Mouse (Mus musculus): Measurements from ENCODE around the gene Hsf4.

Gene Hsf4

DNA sequence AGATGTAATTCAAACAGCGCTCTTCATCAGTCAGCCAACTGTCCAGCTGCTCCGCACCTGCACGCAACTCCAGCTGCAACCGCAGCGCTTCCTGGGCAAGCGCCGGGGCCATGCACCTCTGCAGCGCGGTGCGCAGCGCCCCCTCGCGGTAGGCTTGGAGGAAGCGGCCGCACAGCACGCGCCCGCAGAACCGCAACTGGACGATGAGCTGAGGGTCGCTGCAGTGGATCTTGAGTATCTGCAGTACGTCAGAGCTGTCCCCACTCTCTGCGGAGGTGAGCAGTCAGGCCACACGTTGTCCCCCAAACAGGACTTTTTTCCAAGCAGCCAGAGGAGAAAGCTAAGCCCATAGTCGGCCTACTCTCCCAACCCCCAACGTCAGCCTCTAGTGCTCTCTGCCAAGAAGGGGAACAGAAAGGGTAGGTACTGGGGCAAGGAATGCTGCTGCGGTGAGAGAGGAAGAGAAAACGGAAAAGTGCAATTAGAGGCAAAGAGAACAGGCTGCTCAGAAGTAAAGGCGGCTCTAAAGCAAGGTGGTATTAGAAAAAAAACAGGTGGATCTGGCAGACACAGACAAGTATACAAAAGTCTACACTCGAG lies 9.8 kb upstream of the Hsf4 start:
- peak; percentile 60 to 78 for DNase-seq

- no peak for DNase-seq
Measured at GRCm38 (mm10) chr8:105260371-105261099, 9.1 kb upstream of the Hsf4 start.

DNA sequence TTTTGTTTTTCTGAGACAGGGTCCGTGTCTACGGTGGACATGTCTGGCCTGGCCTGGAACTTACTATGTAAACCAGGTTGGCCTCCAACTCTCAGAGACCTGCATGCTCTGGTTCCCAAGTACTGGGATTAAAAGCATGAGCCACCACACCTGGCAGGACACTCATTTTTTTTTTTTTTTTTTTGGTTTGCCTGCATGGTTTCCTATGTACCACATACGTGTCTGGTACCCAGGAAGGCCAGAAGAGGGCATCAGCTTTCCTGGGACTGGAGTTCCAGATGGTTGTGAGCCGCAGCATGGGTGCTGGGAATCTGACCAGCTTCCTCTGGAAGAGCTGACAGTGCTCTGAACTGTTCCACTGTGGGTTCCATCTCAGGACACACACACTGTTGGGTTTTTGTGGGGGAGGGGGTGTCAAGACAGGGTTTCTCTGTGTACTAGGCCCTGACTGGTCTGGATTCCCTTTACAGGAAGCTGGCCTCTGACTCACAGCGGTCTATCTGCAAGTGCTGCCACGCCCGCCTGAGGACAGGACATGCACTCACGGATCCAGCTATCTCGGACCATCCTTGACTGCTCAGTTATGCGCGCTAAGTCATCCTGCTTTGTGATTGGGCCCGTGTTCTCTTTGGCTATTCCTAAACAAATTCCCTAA lies 8.1 kb upstream of the Hsf4 start:
- no peak for DNase-seq

GRCm38 (mm10) chr8:105263244-105263912 lies 6.2 kb upstream of the Hsf4 start:
- no peak for DNase-seq

DNA sequence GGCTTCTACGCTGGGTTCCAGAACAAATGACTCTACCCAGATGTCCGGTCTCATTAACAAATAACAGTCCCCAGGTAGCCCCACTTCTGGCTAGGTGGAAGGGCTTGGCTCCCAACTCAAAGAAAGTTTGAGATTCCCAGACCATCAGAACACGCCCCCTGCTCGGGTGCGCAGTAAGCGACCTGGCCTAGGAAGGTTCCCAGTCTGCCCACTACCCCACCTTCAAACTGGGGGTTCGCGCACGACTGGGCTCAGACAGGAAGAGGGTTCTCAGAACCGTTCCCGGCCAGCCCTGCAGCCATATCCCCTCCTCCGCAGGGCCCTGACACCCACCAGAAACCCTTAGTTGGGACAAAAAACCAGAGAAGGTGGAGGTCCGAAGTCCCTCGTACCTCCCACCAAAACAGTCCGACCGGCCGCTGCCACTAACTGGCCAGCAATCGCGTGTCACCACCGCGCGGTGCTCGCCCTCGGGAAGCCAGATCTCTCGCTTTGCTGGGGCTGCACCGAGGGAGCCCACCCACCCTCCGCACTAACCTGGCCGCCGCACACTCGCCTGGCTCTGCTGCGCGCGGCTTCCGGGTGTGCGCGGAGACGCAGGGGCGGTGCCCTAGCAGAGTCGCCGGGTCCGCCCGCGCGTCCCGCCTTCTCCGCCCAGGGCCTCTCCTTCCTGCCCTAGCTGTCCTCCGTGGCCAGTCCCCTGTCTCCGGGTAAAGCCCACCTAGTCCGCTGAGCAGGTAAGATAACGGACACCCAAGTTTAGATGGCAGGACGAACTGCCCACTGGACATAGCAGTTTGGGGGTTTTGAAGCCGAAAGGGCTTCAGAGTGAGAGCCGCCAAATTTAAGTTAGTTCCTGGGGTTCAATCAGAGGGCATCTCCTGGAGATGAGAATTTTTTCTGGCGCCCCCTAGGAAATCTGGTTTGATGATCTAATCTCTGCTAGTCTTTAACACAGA lies 5.3 kb upstream of the Hsf4 start, which contains the start of the genes Tradd and Fbxl8:
TSS of gene Tradd (minus strand) at position 586 of the 959 bp plus-strand sequence.
TSS of gene Fbxl8 (plus strand) at position 625 of the 959 bp plus-strand sequence.
- DNase-seq, result peak; percentile 71 to 77

GRCm38 (mm10) chr8:105265128-105265527 lies 4.5 kb upstream of the Hsf4 start:
- DNase-seq, result peak in 1 of 2 experiments; percentile 44

DNA sequence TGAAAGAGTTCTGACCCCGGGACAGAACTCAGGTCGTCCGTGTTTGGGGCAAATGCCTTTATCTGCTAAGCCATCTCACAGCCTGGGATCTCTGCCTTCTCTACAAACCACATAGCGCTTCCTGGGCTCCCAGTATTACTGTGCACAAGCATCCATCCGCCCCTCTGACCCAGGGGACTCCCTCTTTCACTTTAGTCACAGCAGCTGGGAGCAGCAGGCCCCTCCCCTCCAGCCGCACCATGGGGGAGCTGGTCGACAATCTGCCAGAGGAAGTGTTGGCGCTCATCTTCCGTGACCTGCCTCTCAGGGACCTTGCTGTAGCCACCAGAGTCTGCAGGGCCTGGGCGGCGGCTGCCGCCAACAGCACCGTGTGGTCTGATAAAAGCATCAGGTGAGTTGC lies 2.8 kb upstream of the Hsf4 start:
- DNase-seq, result peak; percentile 49 to 56

DNA sequence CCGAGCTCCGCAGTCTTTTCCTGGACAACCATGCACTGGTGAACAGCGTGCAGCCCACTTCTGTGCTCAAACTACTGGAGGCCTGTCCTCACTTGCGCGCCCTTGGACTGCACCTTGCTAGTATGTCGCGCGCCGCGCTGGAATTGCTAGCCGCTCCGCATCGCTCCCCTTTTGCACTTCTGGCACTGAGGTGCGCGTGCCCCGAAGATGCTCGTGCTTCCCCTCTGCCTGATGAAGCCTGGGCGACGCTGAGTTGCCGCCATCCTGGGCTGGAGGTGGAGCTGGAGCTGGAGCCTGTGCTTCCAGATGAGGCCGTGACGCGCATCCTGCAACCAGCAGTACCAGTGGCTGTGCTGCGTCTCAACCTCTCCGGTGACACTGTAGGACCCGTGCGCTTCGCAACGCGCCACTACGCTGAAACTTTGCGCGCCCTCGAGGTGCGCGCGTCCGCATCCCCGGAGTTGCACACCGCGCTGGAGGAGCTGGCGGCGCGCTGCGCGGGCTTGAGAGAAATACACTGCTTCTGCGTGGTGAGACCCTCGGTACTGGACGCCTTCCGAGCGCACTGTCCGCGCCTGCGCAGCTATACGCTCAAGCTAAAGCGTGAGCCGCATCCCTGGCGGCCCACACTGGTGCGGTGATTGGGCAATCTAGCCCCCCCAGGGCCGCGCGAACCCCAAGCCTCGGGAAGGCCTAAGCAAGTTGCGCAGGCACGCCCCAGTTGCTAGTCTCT lies 1.1 kb upstream of the Hsf4 start:
- DNase-seq, result no peak

DNA sequence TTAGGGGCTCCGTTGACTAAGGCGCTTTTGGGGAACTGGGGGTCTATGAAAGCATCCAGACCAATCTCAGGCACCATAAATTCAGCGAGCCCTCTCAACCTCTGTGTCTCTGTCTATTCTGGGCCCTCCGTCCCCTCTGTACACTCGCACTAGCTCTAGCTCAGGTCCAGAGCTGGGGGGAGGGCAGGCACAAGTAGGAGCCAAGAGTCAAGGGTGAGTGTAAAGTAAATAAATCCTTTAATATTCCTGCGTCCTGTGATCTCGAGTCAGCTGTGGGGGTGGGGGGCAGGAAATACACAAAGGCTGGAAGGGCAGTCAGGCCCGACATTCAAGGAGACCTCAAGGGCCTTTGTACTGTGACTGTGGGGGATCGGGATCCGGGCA lies 534 bp upstream of the Hsf4 start:
- DNase-seq, result no peak

DNA sequence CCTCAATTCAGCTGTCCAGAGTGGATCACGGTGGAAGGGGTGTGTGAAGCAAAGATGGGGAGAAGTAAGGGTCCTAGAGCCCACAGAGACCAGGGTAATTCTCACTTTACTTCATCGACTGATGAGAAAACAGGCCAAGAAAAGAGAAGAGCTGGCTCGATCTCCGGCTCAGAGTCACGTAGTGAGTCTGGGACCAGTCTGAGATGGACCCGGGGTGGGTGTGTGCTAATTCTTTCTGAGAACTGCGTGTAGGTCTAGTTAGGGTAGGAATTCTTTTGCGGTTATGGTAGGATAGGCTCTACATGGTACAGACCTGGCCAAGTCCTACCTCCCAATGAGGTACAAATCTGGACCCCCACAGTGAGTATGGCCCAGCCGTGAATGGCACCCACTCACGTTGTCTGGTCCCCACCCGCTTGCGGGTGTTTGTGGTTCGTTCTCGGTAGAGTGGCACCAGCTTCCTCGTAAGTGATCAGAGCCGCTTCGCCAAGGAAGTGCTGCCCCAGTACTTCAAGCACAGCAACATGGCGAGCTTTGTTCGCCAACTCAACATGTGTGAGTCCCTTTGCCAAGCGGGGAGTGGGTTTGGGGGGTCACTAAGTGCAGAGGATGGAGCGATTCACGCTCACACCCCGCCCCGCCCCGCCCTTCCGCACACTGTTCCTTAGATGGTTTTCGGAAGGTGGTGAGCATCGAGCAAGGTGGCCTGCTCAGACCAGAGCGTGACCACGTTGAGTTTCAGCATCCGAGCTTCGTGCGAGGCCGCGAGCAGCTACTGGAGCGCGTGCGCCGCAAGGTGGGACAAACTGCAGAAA lies 707 bp downstream of the Hsf4 start:
- DNase-seq, result no peak

DNA sequence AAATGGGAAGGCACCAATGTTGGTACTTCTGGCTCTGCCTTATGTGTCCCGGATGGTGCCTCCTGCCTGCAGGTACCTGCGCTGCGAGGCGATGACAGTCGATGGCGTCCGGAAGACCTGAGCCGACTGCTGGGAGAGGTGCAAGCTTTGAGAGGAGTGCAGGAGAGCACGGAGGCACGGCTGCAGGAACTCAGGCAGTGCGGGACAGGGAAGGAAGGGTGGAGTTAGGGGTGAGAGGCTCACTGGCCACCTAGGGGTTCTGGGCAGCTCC lies 1.2 kb downstream of the Hsf4 start:
- DNase-seq, result no peak

DNA sequence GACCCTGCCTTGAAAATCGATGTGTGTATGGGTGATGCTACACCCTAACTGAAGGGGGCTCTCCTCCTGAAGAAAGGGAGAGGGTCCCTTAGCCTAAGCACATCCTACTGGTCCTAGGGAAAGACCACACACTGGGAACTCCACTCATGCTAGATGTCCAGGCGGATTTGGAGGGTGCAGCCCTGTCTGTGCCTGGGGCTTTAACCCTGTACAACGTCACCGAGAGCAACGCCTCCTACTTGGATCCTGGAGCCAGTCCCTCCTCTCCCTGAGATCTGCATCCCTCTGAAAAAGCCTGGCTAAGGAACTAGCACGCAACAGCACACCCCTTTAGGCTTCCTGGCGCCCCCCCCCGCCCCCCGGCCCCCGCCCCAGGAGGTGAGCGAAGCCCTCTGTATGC lies 5.8 kb downstream of the Hsf4 start:
- DNase-seq, result no peak

DNA sequence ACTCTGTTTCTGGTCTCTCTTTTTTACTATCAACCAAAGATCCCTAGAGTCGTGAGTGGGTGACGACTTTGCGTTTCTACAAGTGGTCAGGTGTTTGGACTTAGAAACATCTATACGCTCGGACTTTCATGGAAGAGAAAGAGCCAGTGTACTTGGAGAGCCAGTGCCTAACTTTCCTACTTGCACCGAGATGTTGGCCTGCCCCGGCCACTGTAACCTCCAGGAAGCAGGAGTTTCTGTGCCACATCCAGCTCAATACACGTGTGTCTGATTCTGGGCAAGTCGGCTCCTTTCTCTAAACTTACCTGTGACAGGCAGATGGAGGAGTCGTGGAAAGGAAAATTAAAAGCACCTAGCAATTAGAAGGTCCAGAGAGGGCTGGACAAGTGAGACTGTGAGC lies 6.2 kb downstream of the Hsf4 start, which contains the start of gene Nol3:
TSS of gene Nol3 (plus strand) at position 301 of the 400 bp plus-strand sequence.
- no peak for DNase-seq

- DNase-seq, result no peak
Measured at GRCm38 (mm10) chr8:105276292-105277120, 6.9 kb downstream of the Hsf4 start.

GRCm38 (mm10) chr8:105278911-105279334 lies 9.3 kb downstream of the Hsf4 start:
- no peak for DNase-seq

- no peak for DNase-seq
Measured at GRCm38 (mm10) chr8:105280567-105280966, 11.0 kb downstream of the Hsf4 start.

GRCm38 (mm10) chr8:105281821-105282220 lies 12.2 kb downstream of the Hsf4 start:
- peak in 1 of 2 experiments; percentile 1 for DNase-seq

DNA sequence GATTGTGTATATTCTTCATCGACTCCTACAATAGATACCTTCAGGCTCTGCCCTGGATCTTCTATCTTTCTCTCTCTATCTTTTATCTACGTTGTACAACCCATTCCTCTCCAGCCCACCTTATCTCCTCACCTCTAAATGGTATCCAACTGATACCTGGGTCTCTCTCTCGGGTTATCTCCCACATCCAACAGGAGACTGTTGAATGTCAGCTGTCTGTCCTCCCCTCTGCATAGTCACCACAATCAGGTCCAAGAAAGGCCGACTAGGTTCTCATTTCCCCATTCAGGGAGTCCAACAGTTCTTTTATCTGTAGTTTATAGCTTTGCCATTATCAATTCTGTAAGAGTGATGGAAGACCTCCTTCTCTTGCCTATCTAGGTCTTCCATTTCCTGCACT lies 12.6 kb downstream of the Hsf4 start:
- DNase-seq, result no peak

- DNase-seq, result peak in 1 of 2 experiments; percentile 54
Measured at GRCm38 (mm10) chr8:105283074-105283473, 13.5 kb downstream of the Hsf4 start.

DNA sequence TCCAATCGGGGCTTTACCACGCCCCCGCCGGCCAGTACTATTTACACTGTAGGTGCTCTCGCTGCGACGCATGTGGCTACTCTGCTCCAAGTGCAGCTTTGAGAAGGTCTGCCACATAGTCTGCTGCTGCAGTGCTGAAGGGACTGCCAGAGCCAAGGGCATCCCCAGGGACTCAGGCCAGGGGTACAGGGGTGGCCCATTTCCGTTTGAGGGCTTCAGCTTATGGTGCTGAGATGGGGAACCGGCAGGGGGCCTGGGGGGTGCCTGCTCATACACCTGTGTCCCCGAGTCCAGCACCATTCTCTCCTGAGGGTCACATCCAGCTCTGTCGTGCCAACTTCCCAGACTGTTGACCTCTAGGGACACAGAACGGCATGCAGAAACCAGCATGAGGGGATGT lies 15.9 kb downstream of the Hsf4 start:
- no peak for DNase-seq
